Mouse (Mus musculus) lung, adult 2 months (tissue): ENCODE results near the gene Zp2.

Experiments used
- CTCF ChIP-seq: fragments of 200-500 bp; IDR thresholded peaks from 2 replicates; pipeline ENCODE4 v1.5.1; 2011; ENCODE audit warnings: mild to moderate bottlenecking, low read length, control low read depth; ENCODE audit not compliant: insufficient read depth
- POLR2A ChIP-seq: fragments of 200-500 bp; IDR thresholded peaks from 2 replicates; pipeline ENCODE4 v1.6.1; 2011; ENCODE audit warnings: low read depth, mild to moderate bottlenecking, control low read depth, low read length, borderline replicate concordance; ENCODE audit errors: extremely low read depth

GRCm38 (mm10) chr7:120172188-120172700, 27.2 kb upstream of the Zp2 start:
- TF ChIP-seq POLR2A (no peak), CTCF (no peak)
